Mouse (Mus musculus): ENCODE measurements at regions not wholly inside any gene's neighbourhood (a gene's known extent, or its start where the extent isn't known, plus 50 kb on each side); places are given as distances from the start of the nearest gene placed in this dataset.
A peak's percentile ranks its signal among the peaks of the same experiment; 100 is the strongest.
"Not testable (repeated sequence)": the region's sequence is repeated elsewhere in the genome, so short reads cannot be mapped to it uniquely, and the experiment has no call there.

- no peak for ATAC-seq
- Histone ChIP-seq H3K9ac (replicated peaks; ENCODE audit: low read depth, low read length) (no peak overlapping the region), H3K4me1 (replicated peaks; ENCODE audit: control insufficient read depth, insufficient read depth, low read length) (no peaks in the 10 kb centered on the region), H3K4me3 (replicated peaks; ENCODE audit: low read length) (no peak overlapping the region), H3K27ac (ENCODE audit: low read length) (no peak overlapping the region), H3K9me3 (ENCODE audit: control insufficient read depth, low read length) (no peaks in the 10 kb centered on the region), H3K4me2 (ENCODE audit: low read length) (no peak overlapping the region), H3K27me3 (replicated peaks; ENCODE audit: control insufficient read depth, insufficient read depth, low read length) (no peaks in the 10 kb centered on the region), H3K36me3 (ENCODE audit: control insufficient read depth, insufficient read depth) (no peaks in the 10 kb centered on the region)
- 100% methylated on average over 1 of the region's 1 CpGs for WGBS
Observed at GRCm38 (mm10) chr7:73068534-73068933, 306.8 kb upstream of the Rgma start.

- H3K27ac ChIP-seq (ENCODE audit: low read length): no peak overlapping the region
- H3K9me3 ChIP-seq (ENCODE audit: control insufficient read depth, low read length): no peaks in the 10 kb centered on the region
- ATAC-seq: no peak
- H3K9ac ChIP-seq (replicated peaks; ENCODE audit: low read depth, low read length): no peak overlapping the region
- H3K4me2 ChIP-seq (ENCODE audit: low read length): no peak overlapping the region
- whole genome bisulfite sequencing: 90% methylated on average over 4 of the region's 4 CpGs
- H3K36me3 ChIP-seq (ENCODE audit: control insufficient read depth, insufficient read depth): no peaks in the 10 kb centered on the region
- H3K4me1 ChIP-seq (replicated peaks; ENCODE audit: control insufficient read depth, insufficient read depth, low read length): no peaks in the 10 kb centered on the region
- no peak overlapping the region for H3K4me3 ChIP-seq (replicated peaks; ENCODE audit: low read length)
- no peaks in the 10 kb centered on the region for H3K27me3 ChIP-seq (replicated peaks; ENCODE audit: control insufficient read depth, insufficient read depth, low read length)
Observed at GRCm38 (mm10) chr7:73069352-73069751, 306.0 kb upstream of the Rgma start.

DNA sequence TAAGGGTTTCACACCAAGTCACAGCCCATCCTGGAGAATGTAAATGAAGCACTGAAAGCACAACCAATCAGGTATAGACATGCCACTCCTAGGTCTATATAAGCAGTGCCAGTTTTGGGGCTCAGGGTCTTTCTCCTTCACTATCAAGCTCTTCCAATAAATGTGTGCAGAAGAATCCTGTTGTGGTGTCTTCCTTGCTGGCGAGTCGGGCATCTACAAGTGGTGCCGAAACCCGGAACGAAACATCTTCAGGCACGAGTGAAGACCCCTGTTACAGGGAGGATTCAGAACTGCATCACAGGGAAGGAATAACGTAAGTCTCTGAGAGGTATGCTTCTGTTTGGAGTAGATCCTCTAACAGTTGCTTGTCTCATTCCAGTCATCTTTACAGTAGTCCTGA, 299.9 kb upstream of the Rgma start:
- H3K9ac ChIP-seq (replicated peaks; ENCODE audit: low read depth, low read length); H3K4me3 ChIP-seq (replicated peaks; ENCODE audit: low read length); ATAC-seq; H3K36me3 ChIP-seq (ENCODE audit: control insufficient read depth, insufficient read depth); H3K27me3 ChIP-seq (replicated peaks; ENCODE audit: control insufficient read depth, insufficient read depth, low read length); H3K27ac ChIP-seq (ENCODE audit: low read length); H3K4me1 ChIP-seq (replicated peaks; ENCODE audit: control insufficient read depth, insufficient read depth, low read length); H3K4me2 ChIP-seq (ENCODE audit: low read length); H3K9me3 ChIP-seq (ENCODE audit: control insufficient read depth, low read length): not testable (repeated sequence)
- WGBS: 94% methylated on average over 7 of the region's 7 CpGs

- WGBS: 71% methylated on average over 10 of the region's 10 CpGs
- Histone ChIP-seq H3K9ac (replicated peaks; ENCODE audit: low read depth, low read length) (no peak overlapping the region), H3K4me1 (replicated peaks; ENCODE audit: control insufficient read depth, insufficient read depth, low read length) (no peaks in the 10 kb centered on the region), H3K9me3 (ENCODE audit: control insufficient read depth, low read length) (no peaks in the 10 kb centered on the region; the same call in 1 of the 2 replicates), H3K4me2 (ENCODE audit: low read length) (no peak overlapping the region), H3K27ac (ENCODE audit: low read length) (no peak overlapping the region), H3K36me3 (ENCODE audit: control insufficient read depth, insufficient read depth) (no peaks in the 10 kb centered on the region), H3K27me3 (replicated peaks; ENCODE audit: control insufficient read depth, insufficient read depth, low read length) (no peaks in the 10 kb centered on the region), H3K4me3 (replicated peaks; ENCODE audit: low read length) (no peak overlapping the region)
- ATAC-seq: no peak
Observed at GRCm38 (mm10) chr7:73087496-73088185, 287.7 kb upstream of the Rgma start.

GRCm38 (mm10) chr7:73088321-73088720, 287.0 kb upstream of the Rgma start:
- no peaks in the 10 kb centered on the region for H3K36me3 ChIP-seq (ENCODE audit: control insufficient read depth, insufficient read depth)
- ATAC-seq: no peak
- 92% methylated on average over 8 of the region's 8 CpGs for WGBS
- H3K9me3 ChIP-seq (ENCODE audit: control insufficient read depth, low read length): no peaks in the 10 kb centered on the region; the same call in 1 of the 2 replicates
- no peak overlapping the region for H3K4me3 ChIP-seq (replicated peaks; ENCODE audit: low read length)
- no peak overlapping the region for H3K9ac ChIP-seq (replicated peaks; ENCODE audit: low read depth, low read length)
- no peaks in the 10 kb centered on the region for H3K27me3 ChIP-seq (replicated peaks; ENCODE audit: control insufficient read depth, insufficient read depth, low read length)
- H3K4me1 ChIP-seq (replicated peaks; ENCODE audit: control insufficient read depth, insufficient read depth, low read length): no peaks in the 10 kb centered on the region
- H3K4me2 ChIP-seq (ENCODE audit: low read length): no peak overlapping the region
- no peak overlapping the region for H3K27ac ChIP-seq (ENCODE audit: low read length)

- Histone ChIP-seq H3K9me3 (ENCODE audit: control insufficient read depth, low read length) (no peaks in the 10 kb centered on the region), H3K4me1 (replicated peaks; ENCODE audit: control insufficient read depth, insufficient read depth, low read length) (no peaks in the 10 kb centered on the region)
Observed at GRCm38 (mm10) chr7:73091758-73092157, 283.6 kb upstream of the Rgma start.

GRCm38 (mm10) chr7:73094059-73094458, 281.2 kb upstream of the Rgma start:
- 59% methylated on average over 3 of the region's 3 CpGs for WGBS
- no peaks in the 10 kb centered on the region for H3K36me3 ChIP-seq (ENCODE audit: control insufficient read depth, insufficient read depth)
- H3K4me3 ChIP-seq (replicated peaks; ENCODE audit: low read length): no peak overlapping the region
- no peak overlapping the region for H3K9ac ChIP-seq (replicated peaks; ENCODE audit: low read depth, low read length)
- H3K9me3 ChIP-seq (ENCODE audit: control insufficient read depth, low read length): no peaks in the 10 kb centered on the region
- no peak overlapping the region for H3K27ac ChIP-seq (ENCODE audit: low read length)
- H3K4me2 ChIP-seq (ENCODE audit: low read length): no peak overlapping the region
- no peaks in the 10 kb centered on the region for H3K27me3 ChIP-seq (replicated peaks; ENCODE audit: control insufficient read depth, insufficient read depth, low read length)
- H3K4me1 ChIP-seq (replicated peaks; ENCODE audit: control insufficient read depth, insufficient read depth, low read length): no peaks in the 10 kb centered on the region
- no peak for ATAC-seq

More at GRCm38 (mm10) chr7:73091758-73092157, 283.6 kb upstream of the Rgma start:
- H3K36me3 ChIP-seq (ENCODE audit: control insufficient read depth, insufficient read depth): no peaks in the 10 kb centered on the region
- H3K4me3 ChIP-seq (replicated peaks; ENCODE audit: low read length): no peak overlapping the region
- H3K27me3 ChIP-seq (replicated peaks; ENCODE audit: control insufficient read depth, insufficient read depth, low read length): no peaks in the 10 kb centered on the region
- WGBS: 80% methylated on average over 3 of the region's 3 CpGs
- no peak overlapping the region for H3K9ac ChIP-seq (replicated peaks; ENCODE audit: low read depth, low read length)
- no peak overlapping the region for H3K27ac ChIP-seq (ENCODE audit: low read length)
- no peak for ATAC-seq
- no peak overlapping the region for H3K4me2 ChIP-seq (ENCODE audit: low read length)

GRCm38 (mm10) chr7:73118871-73119270, 256.4 kb upstream of the Rgma start:
- ATAC-seq: no peak

GRCm38 (mm10) chr7:73120276-73120675, 255.0 kb upstream of the Rgma start:
- H3K36me3 ChIP-seq (ENCODE audit: control insufficient read depth, insufficient read depth): no peaks in the 10 kb centered on the region
- H3K9me3 ChIP-seq (ENCODE audit: control insufficient read depth, low read length): no peaks in the 10 kb centered on the region
- H3K9ac ChIP-seq (replicated peaks; ENCODE audit: low read depth, low read length): no peak overlapping the region
- peak; percentile 87 for ATAC-seq
- H3K4me3 ChIP-seq (replicated peaks; ENCODE audit: low read length): no peak overlapping the region
- H3K4me1 ChIP-seq (replicated peaks; ENCODE audit: control insufficient read depth, insufficient read depth, low read length): no peaks in the 10 kb centered on the region
- H3K4me2 ChIP-seq (ENCODE audit: low read length): no peak overlapping the region
- no peaks in the 10 kb centered on the region for H3K27me3 ChIP-seq (replicated peaks; ENCODE audit: control insufficient read depth, insufficient read depth, low read length)
- WGBS: 48% methylated on average over 9 of the region's 9 CpGs
- H3K27ac ChIP-seq (ENCODE audit: low read length): no peak overlapping the region

More at GRCm38 (mm10) chr7:73118871-73119270, 256.4 kb upstream of the Rgma start:
- Histone ChIP-seq H3K4me1 (replicated peaks; ENCODE audit: control insufficient read depth, insufficient read depth, low read length) (no peaks in the 10 kb centered on the region), H3K27me3 (replicated peaks; ENCODE audit: control insufficient read depth, insufficient read depth, low read length) (no peaks in the 10 kb centered on the region), H3K27ac (ENCODE audit: low read length) (no peak overlapping the region), H3K36me3 (ENCODE audit: control insufficient read depth, insufficient read depth) (no peaks in the 10 kb centered on the region), H3K4me2 (ENCODE audit: low read length) (no peak overlapping the region), H3K9ac (replicated peaks; ENCODE audit: low read depth, low read length) (no peak overlapping the region), H3K9me3 (ENCODE audit: control insufficient read depth, low read length) (no peaks in the 10 kb centered on the region), H3K4me3 (replicated peaks; ENCODE audit: low read length) (no peak overlapping the region)
- WGBS: 44% methylated on average over 8 of the region's 8 CpGs

DNA sequence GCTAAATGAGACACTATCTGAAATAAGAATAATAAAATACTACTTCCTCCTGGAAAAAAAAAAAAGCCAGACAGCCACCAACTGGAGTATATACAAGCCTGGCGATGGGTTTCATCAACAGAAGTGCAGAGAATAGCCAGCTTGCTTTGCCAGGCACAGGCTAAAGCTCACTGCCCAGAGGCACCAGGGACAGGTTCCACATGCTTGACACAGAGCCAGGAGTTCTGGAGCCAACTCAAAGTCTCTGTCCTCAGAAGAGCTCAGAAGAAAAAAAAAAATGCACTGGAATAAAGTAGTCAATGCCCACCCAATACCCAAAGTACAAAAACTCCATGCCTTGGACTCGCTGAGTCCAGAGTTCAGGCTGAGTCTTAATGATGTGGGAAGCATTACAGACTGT, 250.3 kb upstream of the Rgma start:
- 65% methylated on average over 2 of the region's 2 CpGs for WGBS
- H3K4me3 ChIP-seq (replicated peaks; ENCODE audit: low read length): no peak overlapping the region
- no peak overlapping the region for H3K27ac ChIP-seq (ENCODE audit: low read length)

More for the DNA sequence above, 250.3 kb upstream of the Rgma start:
- Histone ChIP-seq H3K9me3 (ENCODE audit: control insufficient read depth, low read length) (no peaks in the 10 kb centered on the region), H3K36me3 (ENCODE audit: control insufficient read depth, insufficient read depth) (no peaks in the 10 kb centered on the region), H3K4me1 (replicated peaks; ENCODE audit: control insufficient read depth, insufficient read depth, low read length) (peaks cover 3% of the 10 kb centered on the region; the same call in 1 of the 2 replicates), H3K27me3 (replicated peaks; ENCODE audit: control insufficient read depth, insufficient read depth, low read length) (no peaks in the 10 kb centered on the region), H3K4me2 (ENCODE audit: low read length) (no peak overlapping the region), H3K9ac (replicated peaks; ENCODE audit: low read depth, low read length) (no peak overlapping the region)
- ATAC-seq: no peak

Data from forebrain, embryonic 16.5 days (tissue).